Mouse (Mus musculus) kidney, postnatal 25 days (tissue): Measurements from ENCODE around the gene Vmn2r61.

Experiments used
- DNase-seq, 2 experiments: peaks; one replicate each; pipeline ENCODE4 v3.0.0; 2021; ENCODE audit warnings: mixed read lengths in 2 of 2

Gene Vmn2r61

DNA sequence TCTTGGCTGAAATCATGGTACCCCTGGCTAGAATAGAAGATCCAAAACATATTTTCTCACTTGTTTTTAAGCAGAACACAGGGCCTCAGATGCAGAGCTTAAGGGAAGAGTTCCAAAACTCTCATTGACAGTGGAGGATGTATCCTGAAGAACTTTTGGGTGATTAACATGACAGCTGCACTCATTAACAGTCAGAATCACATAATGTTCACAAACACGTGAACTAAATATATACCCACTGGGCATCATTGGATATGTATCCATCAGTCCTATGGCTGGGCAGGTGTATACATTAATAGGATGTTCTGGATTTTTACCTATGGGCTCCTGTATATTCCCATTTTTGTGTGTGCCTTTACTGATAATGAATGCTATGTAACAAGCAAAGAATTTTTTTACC, at the start of gene Vmn2r61:
TSS of gene Vmn2r61 (plus strand) at position 301 of the 400 bp plus-strand sequence.
- DNase-seq, result no peak
